Mouse (Mus musculus): ENCODE results near the gene Tepsin. TPM values are rescaled to one million over a fixed set of nuclear protein-coding genes. Genes with fewer than 3 reads are reported as not detected.

Tepsin gene
- polyA plus RNA-seq, 1 experiment = 20.2 TPM

GRCm38 (mm10) chr11:120114488-120115215 is 16.1 kb upstream of the Tepsin start:
- no peaks in the 10 kb centered on the region for H3K4me1 ChIP-seq (ENCODE audit: control insufficient read depth, insufficient read depth, low read length)
- no peak overlapping the region for H3K27ac ChIP-seq (ENCODE audit: insufficient read depth, low read depth, low read length)
- H3K4me3 ChIP-seq (ENCODE audit: insufficient read depth, low read length) = no peak overlapping the region
- no peak for TF ChIP-seq POLR2A (IDR thresholded peaks at IDR 0.05; ENCODE audit: borderline replicate concordance, low read depth, low read length)
- no peak for TF ChIP-seq CTCF (IDR thresholded peaks at IDR 0.05; ENCODE audit: low read depth, low read length)

GRCm38 (mm10) chr11:120112136-120112535 is 13.6 kb upstream of the Tepsin start:
- Histone ChIP-seq H3K27ac (ENCODE audit: insufficient read depth, low read depth, low read length) (no peak overlapping the region), H3K4me3 (ENCODE audit: insufficient read depth, low read length) (no peak overlapping the region), H3K4me1 (ENCODE audit: control insufficient read depth, insufficient read depth, low read length) (no peaks in the 10 kb centered on the region)
- TF ChIP-seq POLR2A (IDR thresholded peaks at IDR 0.05; ENCODE audit: borderline replicate concordance, low read depth, low read length) (no peak), CTCF (IDR thresholded peaks at IDR 0.05; ENCODE audit: low read depth, low read length) (no peak)

GRCm38 (mm10) chr11:120111033-120111432 is 12.5 kb upstream of the Tepsin start:
- Histone ChIP-seq H3K4me1 (ENCODE audit: control insufficient read depth, insufficient read depth, low read length) (no peaks in the 10 kb centered on the region), H3K4me3 (ENCODE audit: insufficient read depth, low read length) (no peak overlapping the region), H3K27ac (ENCODE audit: insufficient read depth, low read depth, low read length) (no peak overlapping the region)
- peak; percentile 96 for TF ChIP-seq CTCF (IDR thresholded peaks at IDR 0.05; ENCODE audit: low read depth, low read length)
- no peak for TF ChIP-seq POLR2A (IDR thresholded peaks at IDR 0.05; ENCODE audit: borderline replicate concordance, low read depth, low read length)

GRCm38 (mm10) chr11:120110554-120110953 is 12.0 kb upstream of the Tepsin start:
- no peak overlapping the region for H3K4me3 ChIP-seq (ENCODE audit: insufficient read depth, low read length)
- H3K4me1 ChIP-seq (ENCODE audit: control insufficient read depth, insufficient read depth, low read length) = no peaks in the 10 kb centered on the region
- no peak overlapping the region for H3K27ac ChIP-seq (ENCODE audit: insufficient read depth, low read depth, low read length)
- no peak for TF ChIP-seq CTCF (IDR thresholded peaks at IDR 0.05; ENCODE audit: low read depth, low read length)
- no peak for TF ChIP-seq POLR2A (IDR thresholded peaks at IDR 0.05; ENCODE audit: borderline replicate concordance, low read depth, low read length)

GRCm38 (mm10) chr11:120109558-120110210 is 11.2 kb upstream of the Tepsin start:
- Histone ChIP-seq H3K27ac (ENCODE audit: insufficient read depth, low read depth, low read length) (no peak overlapping the region), H3K4me3 (ENCODE audit: insufficient read depth, low read length) (no peak overlapping the region), H3K4me1 (ENCODE audit: control insufficient read depth, insufficient read depth, low read length) (no peaks in the 10 kb centered on the region)
- no peak for TF ChIP-seq POLR2A (IDR thresholded peaks at IDR 0.05; ENCODE audit: borderline replicate concordance, low read depth, low read length)

- H3K4me1 ChIP-seq (ENCODE audit: control insufficient read depth, insufficient read depth, low read length) = no peaks in the 10 kb centered on the region
- no peak overlapping the region for H3K27ac ChIP-seq (ENCODE audit: insufficient read depth, low read depth, low read length)
- no peak overlapping the region for H3K4me3 ChIP-seq (ENCODE audit: insufficient read depth, low read length)
- no peak for TF ChIP-seq CTCF (IDR thresholded peaks at IDR 0.05; ENCODE audit: low read depth, low read length)
- TF ChIP-seq POLR2A (IDR thresholded peaks at IDR 0.05; ENCODE audit: borderline replicate concordance, low read depth, low read length) = no peak
These were observed 9.3 kb upstream of the Tepsin start for GRCm38 (mm10) chr11:120107796-120108195.

- H3K4me1 ChIP-seq (ENCODE audit: control insufficient read depth, insufficient read depth, low read length) = no peaks in the 10 kb centered on the region
- H3K4me3 ChIP-seq (ENCODE audit: insufficient read depth, low read length) = no peak overlapping the region
- TF ChIP-seq POLR2A (IDR thresholded peaks at IDR 0.05; ENCODE audit: borderline replicate concordance, low read depth, low read length) = no peak
- TF ChIP-seq CTCF (IDR thresholded peaks at IDR 0.05; ENCODE audit: low read depth, low read length) = no peak
- no peak overlapping the region for H3K27ac ChIP-seq (ENCODE audit: insufficient read depth, low read depth, low read length)
These were observed 8.5 kb upstream of the Tepsin start for GRCm38 (mm10) chr11:120107026-120107425.

- TF ChIP-seq POLR2A (IDR thresholded peaks at IDR 0.05; ENCODE audit: borderline replicate concordance, low read depth, low read length) = no peak
- no peak for TF ChIP-seq CTCF (IDR thresholded peaks at IDR 0.05; ENCODE audit: low read depth, low read length)
- no peak overlapping the region for H3K27ac ChIP-seq (ENCODE audit: insufficient read depth, low read depth, low read length)
- no peak overlapping the region for H3K4me3 ChIP-seq (ENCODE audit: insufficient read depth, low read length)
- H3K4me1 ChIP-seq (ENCODE audit: control insufficient read depth, insufficient read depth, low read length) = peaks cover 4% of the 10 kb centered on the region; the same call in 1 of the 2 replicates
These were observed 5.0 kb upstream of the Tepsin start for GRCm38 (mm10) chr11:120103431-120103997.

- Histone ChIP-seq H3K4me3 (ENCODE audit: insufficient read depth, low read length) (no peak overlapping the region), H3K4me1 (ENCODE audit: control insufficient read depth, insufficient read depth, low read length) (peaks cover 9% of the 10 kb centered on the region), H3K27ac (ENCODE audit: insufficient read depth, low read depth, low read length) (no peak overlapping the region)
- TF ChIP-seq CTCF (IDR thresholded peaks at IDR 0.05; ENCODE audit: low read depth, low read length) (peak; percentile 82), POLR2A (IDR thresholded peaks at IDR 0.05; ENCODE audit: borderline replicate concordance, low read depth, low read length) (no peak)
These were observed 2.5 kb upstream of the Tepsin start for GRCm38 (mm10) chr11:120101036-120101435.

Measured in bone marrow macrophage, adult 2 months (primary cell).